Mouse (Mus musculus): Measurements from ENCODE around the gene Trpm4. TPM values are rescaled to one million over a fixed set of nuclear protein-coding genes. Genes with fewer than 3 reads are reported as not detected.

The Trpm4 gene
- polyA plus RNA-seq, 1 experiment from 2014 or later = 7.3 TPM

GRCm38 (mm10) chr7:45328841-45329475 lies 4.6 kb downstream of the Trpm4 start:
- 83% methylated on average over 13 of the region's 13 CpGs for WGBS
- Histone ChIP-seq H3K36me3 (peaks cover 3% of the 10 kb centered on the region), H3K4me1 (replicated peaks) (peaks cover 17% of the 10 kb centered on the region), H3K4me2 (no peak overlapping the region), H3K27me3 (peaks cover 11% of the 10 kb centered on the region; the same call in 1 of the 2 replicates), H3K27ac (no peak overlapping the region), H3K4me3 (no peak overlapping the region), H3K9ac (no peak overlapping the region), H3K9me3 (no peaks in the 10 kb centered on the region)
- no peak for ATAC-seq (ENCODE audit: low FRiP score)

GRCm38 (mm10) chr7:45325800-45326199 lies 7.8 kb downstream of the Trpm4 start:
- no peaks in the 10 kb centered on the region for H3K4me1 ChIP-seq (replicated peaks)
- H3K9ac ChIP-seq = no peak overlapping the region
- no peaks in the 10 kb centered on the region for H3K9me3 ChIP-seq
- ATAC-seq (ENCODE audit: low FRiP score) = no peak
- no peaks in the 10 kb centered on the region for H3K27me3 ChIP-seq
- no peak overlapping the region for H3K4me2 ChIP-seq
- H3K4me3 ChIP-seq = no peak overlapping the region
- peaks cover 5% of the 10 kb centered on the region for H3K36me3 ChIP-seq
- no peak overlapping the region for H3K27ac ChIP-seq

DNA sequence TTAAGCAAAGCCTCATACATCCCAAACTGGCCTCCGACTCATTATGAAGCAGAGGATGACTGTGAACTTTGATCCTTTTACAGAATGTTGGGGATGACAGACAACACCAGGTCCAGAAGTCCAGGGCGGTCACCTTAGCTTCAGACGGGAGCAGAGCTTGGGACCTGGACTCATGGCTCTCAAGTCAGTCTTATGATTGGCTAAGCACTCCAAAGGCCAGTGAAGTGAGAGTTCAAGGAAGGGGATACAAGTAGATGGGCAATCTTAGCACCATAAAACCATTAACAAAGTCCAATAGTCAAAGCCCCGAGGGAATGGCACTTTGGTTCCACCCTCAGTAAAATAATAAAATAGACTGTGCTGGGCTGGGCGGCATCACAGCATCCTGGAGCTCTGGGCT lies 10.5 kb downstream of the Trpm4 start:
- WGBS = 88% methylated on average over 5 of the region's 5 CpGs
- Histone ChIP-seq H3K9me3 (no peaks in the 10 kb centered on the region), H3K27me3 (no peaks in the 10 kb centered on the region), H3K9ac (no peak overlapping the region), H3K36me3 (peaks cover 5% of the 10 kb centered on the region), H3K4me1 (replicated peaks) (no peaks in the 10 kb centered on the region), H3K4me2 (no peak overlapping the region), H3K4me3 (no peak overlapping the region), H3K27ac (no peak overlapping the region)
- ATAC-seq (ENCODE audit: low FRiP score) = no peak

- Histone ChIP-seq H3K9me3 (no peaks in the 10 kb centered on the region), H3K9ac (no peak overlapping the region), H3K27me3 (no peaks in the 10 kb centered on the region), H3K4me1 (replicated peaks) (no peaks in the 10 kb centered on the region), H3K27ac (no peak overlapping the region), H3K36me3 (peaks cover 8% of the 10 kb centered on the region), H3K4me2 (no peak overlapping the region), H3K4me3 (no peak overlapping the region)
- WGBS = 84% methylated on average over 4 of the region's 4 CpGs
- no peak for ATAC-seq (ENCODE audit: low FRiP score)
Observed at GRCm38 (mm10) chr7:45322245-45322644, 11.3 kb downstream of the Trpm4 start.

- no peaks in the 10 kb centered on the region for H3K27me3 ChIP-seq
- no peaks in the 10 kb centered on the region for H3K9me3 ChIP-seq
- H3K36me3 ChIP-seq = peaks cover 5% of the 10 kb centered on the region; the same call in 1 of the 2 replicates
- ATAC-seq (ENCODE audit: low FRiP score) = no peak
- no peak overlapping the region for H3K9ac ChIP-seq
- H3K4me3 ChIP-seq = no peak overlapping the region
- WGBS = 94% methylated on average over 14 of the region's 14 CpGs
- no peak overlapping the region for H3K27ac ChIP-seq
- H3K4me1 ChIP-seq (replicated peaks) = peaks cover 13% of the 10 kb centered on the region
- no peak overlapping the region for H3K4me2 ChIP-seq
Observed at GRCm38 (mm10) chr7:45316536-45316935, 17.0 kb downstream of the Trpm4 start.

DNA sequence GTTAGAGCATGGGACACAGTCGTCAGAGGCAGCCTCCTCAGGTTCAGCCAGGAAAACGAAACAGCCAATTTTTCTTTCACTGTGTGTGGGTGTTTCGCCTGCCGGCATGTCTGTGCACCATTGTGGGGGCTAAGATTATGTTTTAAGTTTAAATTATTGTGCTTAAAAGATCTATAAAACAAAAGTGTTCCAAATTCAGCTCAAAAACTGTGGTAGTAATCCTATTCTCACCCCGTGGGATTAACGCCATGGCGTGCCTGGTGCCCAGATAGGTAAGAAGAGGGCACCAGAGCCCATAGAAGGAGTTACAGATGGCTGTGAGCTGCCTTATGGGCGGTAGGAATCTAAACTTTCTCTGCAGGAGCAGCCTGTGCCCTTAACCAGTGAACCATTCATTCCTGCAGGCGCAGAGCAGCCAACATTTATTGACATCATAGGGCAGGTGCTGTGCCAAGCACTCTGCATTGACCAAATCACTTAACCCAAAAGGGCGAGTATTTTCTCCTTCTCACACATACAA lies 18.3 kb downstream of the Trpm4 start:
- Histone ChIP-seq H3K4me1 (replicated peaks) (peaks cover 13% of the 10 kb centered on the region), H3K27ac (no peak overlapping the region), H3K9me3 (no peaks in the 10 kb centered on the region), H3K9ac (no peak overlapping the region), H3K4me2 (no peak overlapping the region), H3K27me3 (no peaks in the 10 kb centered on the region), H3K4me3 (no peak overlapping the region), H3K36me3 (peaks cover 5% of the 10 kb centered on the region; the same call in 1 of the 2 replicates)
- WGBS = 85% methylated on average over 10 of the region's 10 CpGs
- ATAC-seq (ENCODE audit: low FRiP score) = no peak

DNA sequence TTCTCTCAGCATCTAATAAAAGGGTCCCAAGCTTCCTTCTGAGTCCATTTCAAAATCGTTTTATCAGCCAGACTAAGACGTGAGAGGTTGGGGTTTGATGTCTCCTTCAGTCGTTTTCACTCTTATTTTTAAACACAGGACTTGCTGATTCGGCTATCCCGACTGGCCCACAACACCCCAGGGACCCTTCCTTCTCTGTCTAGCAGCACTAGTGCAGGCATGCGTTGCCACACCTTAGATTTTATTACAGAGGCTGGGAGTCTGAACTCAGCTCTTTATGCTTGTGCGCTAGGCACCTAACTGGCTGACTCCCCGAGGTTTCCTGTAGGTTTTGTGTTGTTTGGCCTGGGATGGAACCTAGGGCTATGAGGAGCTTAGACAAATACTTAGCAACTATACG lies 20.1 kb downstream of the Trpm4 start:
- H3K9ac ChIP-seq = 0 out of 2 replicates have a peak overlapping the region, but pooled peaks have one; percentile 31
- H3K4me1 ChIP-seq (replicated peaks) = peaks cover 23% of the 10 kb centered on the region
- H3K27ac ChIP-seq = peak overlapping the region; percentile 72
- WGBS = 32% methylated on average over 9 of the region's 9 CpGs
- H3K27me3 ChIP-seq = no peaks in the 10 kb centered on the region
- ATAC-seq (ENCODE audit: low FRiP score) = no peak
- peaks cover 5% of the 10 kb centered on the region; the same call in 1 of the 2 replicates for H3K36me3 ChIP-seq
- H3K9me3 ChIP-seq = no peaks in the 10 kb centered on the region
- H3K4me2 ChIP-seq = no peak overlapping the region
- no peak overlapping the region for H3K4me3 ChIP-seq

- Histone ChIP-seq H3K27ac (peak overlapping the region; percentile 72), H3K4me1 (replicated peaks) (peaks cover 23% of the 10 kb centered on the region), H3K9me3 (no peaks in the 10 kb centered on the region), H3K9ac (0 out of 2 replicates have a peak overlapping the region, but pooled peaks have one; percentile 31), H3K4me3 (no peak overlapping the region), H3K4me2 (no peak overlapping the region), H3K36me3 (peaks cover 4% of the 10 kb centered on the region; the same call in 1 of the 2 replicates), H3K27me3 (no peaks in the 10 kb centered on the region)
- no peak for ATAC-seq (ENCODE audit: low FRiP score)
- 26% methylated on average over 10 of the region's 10 CpGs for WGBS
Observed at GRCm38 (mm10) chr7:45312686-45313453, 20.7 kb downstream of the Trpm4 start.

GRCm38 (mm10) chr7:45312023-45312422 lies 21.6 kb downstream of the Trpm4 start:
- peaks cover 23% of the 10 kb centered on the region for H3K4me1 ChIP-seq (replicated peaks)
- 73% methylated on average over 8 of the region's 8 CpGs for WGBS
- no peak overlapping the region for H3K27ac ChIP-seq
- H3K9me3 ChIP-seq = no peaks in the 10 kb centered on the region
- no peaks in the 10 kb centered on the region for H3K27me3 ChIP-seq
- H3K4me3 ChIP-seq = no peak overlapping the region
- no peak for ATAC-seq (ENCODE audit: low FRiP score)
- H3K4me2 ChIP-seq = no peak overlapping the region
- H3K9ac ChIP-seq = no peak overlapping the region
- H3K36me3 ChIP-seq = 0 out of 2 replicates have a peak, but pooled peaks cover 2% of the 10 kb centered on the region

GRCm38 (mm10) chr7:45309455-45309854 lies 24.1 kb downstream of the Trpm4 start:
- H3K4me3 ChIP-seq = no peak overlapping the region
- 10% methylated on average over 9 of the region's 9 CpGs for WGBS
- 0 out of 2 replicates have a peak, but pooled peaks cover 3% of the 10 kb centered on the region for H3K27me3 ChIP-seq
- no peak for ATAC-seq (ENCODE audit: low FRiP score)
- H3K9ac ChIP-seq = peak overlapping the region; percentile 15
- peaks cover 34% of the 10 kb centered on the region for H3K4me1 ChIP-seq (replicated peaks)
- no peaks in the 10 kb centered on the region for H3K36me3 ChIP-seq
- H3K27ac ChIP-seq = no peak overlapping the region
- no peak overlapping the region for H3K4me2 ChIP-seq
- no peaks in the 10 kb centered on the region for H3K9me3 ChIP-seq

- no peak for ATAC-seq (ENCODE audit: low FRiP score)
- Histone ChIP-seq H3K4me3 (no peak overlapping the region), H3K9ac (peak overlapping the region; percentile 15)
Observed at GRCm38 (mm10) chr7:45308551-45309240, 24.9 kb downstream of the Trpm4 start.

GRCm38 (mm10) chr7:45305275-45305674 lies 28.3 kb downstream of the Trpm4 start:
- H3K4me1 ChIP-seq (replicated peaks) = peaks cover 34% of the 10 kb centered on the region
- H3K4me3 ChIP-seq = peak overlapping the region; percentile 23
- H3K9ac ChIP-seq = peak overlapping the region; percentile 55
- H3K4me2 ChIP-seq = peak overlapping the region; percentile 49
- 0 out of 2 replicates have a peak, but pooled peaks cover 7% of the 10 kb centered on the region for H3K27me3 ChIP-seq
- H3K9me3 ChIP-seq = no peaks in the 10 kb centered on the region
- ATAC-seq (ENCODE audit: low FRiP score) = peak; percentile 44
- no peak overlapping the region for H3K27ac ChIP-seq
- WGBS = 4% methylated on average over 17 of the region's 17 CpGs
- H3K36me3 ChIP-seq = no peaks in the 10 kb centered on the region

More at GRCm38 (mm10) chr7:45308551-45309240, 24.9 kb downstream of the Trpm4 start:
- H3K27ac ChIP-seq = no peak overlapping the region
- 68% methylated on average over 15 of the region's 15 CpGs for WGBS
- no peaks in the 10 kb centered on the region for H3K36me3 ChIP-seq
- H3K4me1 ChIP-seq (replicated peaks) = peaks cover 33% of the 10 kb centered on the region
- 0 out of 2 replicates have a peak, but pooled peaks cover 3% of the 10 kb centered on the region for H3K27me3 ChIP-seq
- H3K4me2 ChIP-seq = no peak overlapping the region
- no peaks in the 10 kb centered on the region for H3K9me3 ChIP-seq

All from hindbrain, embryonic 13.5 days (tissue).